Mouse (Mus musculus): ENCODE measurements around the gene Pax5.

DNA sequence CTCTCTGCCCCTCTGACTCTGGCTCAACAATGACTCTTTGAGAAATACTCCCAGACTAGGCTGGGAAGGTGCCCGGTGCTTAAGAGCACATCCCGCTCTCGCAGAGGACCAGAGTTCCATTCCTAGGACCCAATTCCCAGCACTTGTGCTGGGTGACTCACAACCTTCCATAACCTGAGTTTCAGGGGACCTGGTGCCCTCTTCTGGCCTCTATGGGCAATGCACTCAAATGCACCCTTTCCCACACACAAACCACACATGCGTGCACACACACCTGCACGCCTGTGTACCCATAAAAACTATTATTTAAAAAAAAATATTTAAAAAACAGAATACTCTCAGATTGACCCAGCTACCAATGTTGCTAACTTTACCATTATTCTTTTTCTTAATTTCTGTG is 90.0 kb downstream of the Pax5 start:
- no peak for TF ChIP-seq CTCF (IDR thresholded peaks at IDR 0.05; ENCODE audit: extremely low read depth, insufficient read length, insufficient replicate concordance, low read depth, low read length)
- TF ChIP-seq POLR2A (IDR thresholded peaks at IDR 0.05; ENCODE audit: low read depth, low read length), result no peak

Measured in small intestine, adult 2 months (tissue).